Mouse (Mus musculus): ENCODE measurements at regions not wholly inside any gene's neighbourhood (a gene's known extent, or its start where the extent isn't known, plus 50 kb on each side); places are given as distances from the start of the nearest gene placed in this dataset.

DNA sequence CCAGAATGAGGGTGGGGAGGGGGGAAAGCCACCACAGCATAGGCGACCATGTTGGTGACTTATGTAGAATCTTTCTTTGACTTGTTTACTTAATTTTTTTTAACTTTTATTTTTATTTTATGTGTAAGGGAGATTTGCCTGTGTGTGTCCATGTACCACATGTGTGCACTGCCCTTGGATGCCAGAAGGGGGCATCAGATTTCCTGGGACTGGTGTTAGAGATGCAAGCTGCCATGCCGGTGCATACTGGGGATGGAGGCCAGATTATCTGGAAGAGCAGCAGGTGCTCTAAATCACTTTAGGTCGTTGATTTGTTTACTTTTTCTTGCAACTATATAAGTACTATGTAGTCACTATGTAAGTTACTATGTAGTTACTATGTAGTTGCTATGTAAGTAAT lies 114.2 kb upstream of the Tut7 start:
- Histone ChIP-seq H3K9me3 (no peaks in the 10 kb centered on the region), H3K4me1 (peaks cover 16% of the 10 kb centered on the region), H3K27ac (replicated peaks) (no peak overlapping the region), H3K4me3 (no peak overlapping the region), H3K27me3 (replicated peaks) (peaks cover 21% of the 10 kb centered on the region), H3K4me2 (no peak overlapping the region), H3K9ac (no peak overlapping the region), H3K36me3 (no peaks in the 10 kb centered on the region)
- 67% methylated on average over 3 of the region's 3 CpGs for WGBS
- no peak for ATAC-seq (ENCODE audit: extremely low read depth, insufficient number of reproducible peaks, low FRiP score, low TSS enrichment)

DNA sequence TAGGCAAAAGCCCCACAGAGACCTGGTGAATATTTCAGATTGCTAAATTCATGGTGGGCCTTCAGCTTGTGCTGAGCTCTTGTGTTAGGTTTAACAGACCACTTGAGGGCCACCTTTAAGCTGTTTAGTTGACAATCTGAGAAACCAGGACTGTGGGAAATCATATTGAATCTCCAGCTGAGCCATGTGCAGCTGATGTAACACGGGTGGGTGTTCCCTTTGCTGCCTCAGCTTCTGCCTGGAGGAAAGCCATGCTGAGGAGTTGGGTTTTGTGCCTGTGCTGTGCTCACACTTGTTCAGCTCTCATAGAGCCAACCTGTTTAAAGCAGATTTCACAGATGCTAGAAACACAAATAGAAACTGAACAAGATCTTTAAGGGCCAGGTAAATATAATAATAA lies 111.6 kb upstream of the Tut7 start:
- no peak overlapping the region for H3K4me3 ChIP-seq
- no peaks in the 10 kb centered on the region for H3K9me3 ChIP-seq
- no peaks in the 10 kb centered on the region for H3K36me3 ChIP-seq
- H3K9ac ChIP-seq: no peak overlapping the region
- no peaks in the 10 kb centered on the region for H3K27me3 ChIP-seq (replicated peaks)
- no peak for ATAC-seq (ENCODE audit: extremely low read depth, insufficient number of reproducible peaks, low FRiP score, low TSS enrichment)
- 52% methylated on average over 1 of the region's 1 CpGs for WGBS
- peaks cover 8% of the 10 kb centered on the region for H3K4me1 ChIP-seq
- no peak overlapping the region for H3K4me2 ChIP-seq
- no peak overlapping the region for H3K27ac ChIP-seq (replicated peaks)

DNA sequence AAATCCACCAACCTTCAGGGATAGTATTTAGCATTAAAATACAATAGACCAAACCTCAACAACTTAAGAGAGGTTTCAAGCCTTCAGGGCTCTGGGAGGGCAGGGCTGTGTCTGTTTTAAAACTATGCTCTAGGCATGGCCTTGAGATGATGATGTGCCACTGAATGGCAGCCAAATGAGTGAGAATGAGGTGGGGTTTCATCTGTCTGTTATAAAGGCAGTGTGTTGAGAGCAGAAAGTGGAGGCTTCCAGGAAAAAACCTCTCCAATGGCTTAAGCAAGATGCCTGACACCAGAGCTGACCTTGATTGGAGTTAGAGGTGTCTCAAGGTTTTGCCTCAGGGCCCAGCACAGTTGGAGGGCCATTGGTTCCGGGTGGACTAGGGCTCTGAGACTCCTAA lies 111.1 kb upstream of the Tut7 start:
- Histone ChIP-seq H3K4me1 (peaks cover 8% of the 10 kb centered on the region), H3K27ac (replicated peaks) (no peak overlapping the region), H3K4me2 (no peak overlapping the region), H3K9ac (no peak overlapping the region), H3K9me3 (no peaks in the 10 kb centered on the region), H3K27me3 (replicated peaks) (no peaks in the 10 kb centered on the region), H3K4me3 (no peak overlapping the region), H3K36me3 (no peaks in the 10 kb centered on the region)
- 68% methylated on average over 1 of the region's 1 CpGs for WGBS
- ATAC-seq (ENCODE audit: extremely low read depth, insufficient number of reproducible peaks, low FRiP score, low TSS enrichment): no peak

DNA sequence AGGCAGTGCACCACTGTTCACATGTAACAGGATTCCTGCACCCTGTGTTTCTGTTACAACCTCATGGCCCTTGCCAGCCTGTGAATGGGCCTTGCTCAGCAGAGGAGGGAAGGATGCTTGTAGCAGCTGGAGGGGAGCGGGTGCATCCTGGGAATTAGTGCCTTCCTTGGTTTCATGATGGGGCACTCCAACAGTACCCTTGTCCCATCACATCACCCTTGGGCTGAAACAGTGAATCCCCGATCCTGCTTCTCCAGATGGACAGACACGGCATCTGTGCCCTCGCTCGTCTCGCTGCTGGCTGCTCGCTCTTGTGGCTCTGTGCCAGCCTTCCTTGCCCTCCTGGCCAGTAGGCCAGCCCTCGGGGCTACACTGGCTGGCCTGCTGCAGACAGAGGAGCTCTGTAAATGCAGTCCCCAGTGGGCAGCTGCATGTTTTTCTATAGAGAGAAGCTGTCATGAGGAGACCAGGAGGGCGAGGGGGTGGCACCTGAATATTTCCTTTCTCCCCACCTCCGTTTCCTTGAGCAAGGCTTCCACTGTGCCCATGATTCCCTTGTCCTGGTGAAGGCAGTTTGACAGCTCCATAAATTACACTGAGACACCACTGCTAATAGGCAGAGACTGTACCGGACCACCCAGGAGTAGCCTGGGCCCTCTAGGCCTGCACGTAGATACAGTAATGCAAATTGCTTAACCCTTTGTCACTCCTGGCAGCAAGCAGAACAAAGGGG lies 104.6 kb upstream of the Tut7 start:
- Histone ChIP-seq H3K36me3 (no peaks in the 10 kb centered on the region), H3K9ac (no peak overlapping the region), H3K4me2 (no peak overlapping the region), H3K27me3 (replicated peaks) (0 out of 2 replicates have a peak, but pooled peaks cover 5% of the 10 kb centered on the region), H3K4me1 (no peaks in the 10 kb centered on the region), H3K27ac (replicated peaks) (no peak overlapping the region), H3K9me3 (no peaks in the 10 kb centered on the region), H3K4me3 (no peak overlapping the region)
- 56% methylated on average over 12 of the region's 12 CpGs for WGBS
- ATAC-seq (ENCODE audit: extremely low read depth, insufficient number of reproducible peaks, low FRiP score, low TSS enrichment): no peak

DNA sequence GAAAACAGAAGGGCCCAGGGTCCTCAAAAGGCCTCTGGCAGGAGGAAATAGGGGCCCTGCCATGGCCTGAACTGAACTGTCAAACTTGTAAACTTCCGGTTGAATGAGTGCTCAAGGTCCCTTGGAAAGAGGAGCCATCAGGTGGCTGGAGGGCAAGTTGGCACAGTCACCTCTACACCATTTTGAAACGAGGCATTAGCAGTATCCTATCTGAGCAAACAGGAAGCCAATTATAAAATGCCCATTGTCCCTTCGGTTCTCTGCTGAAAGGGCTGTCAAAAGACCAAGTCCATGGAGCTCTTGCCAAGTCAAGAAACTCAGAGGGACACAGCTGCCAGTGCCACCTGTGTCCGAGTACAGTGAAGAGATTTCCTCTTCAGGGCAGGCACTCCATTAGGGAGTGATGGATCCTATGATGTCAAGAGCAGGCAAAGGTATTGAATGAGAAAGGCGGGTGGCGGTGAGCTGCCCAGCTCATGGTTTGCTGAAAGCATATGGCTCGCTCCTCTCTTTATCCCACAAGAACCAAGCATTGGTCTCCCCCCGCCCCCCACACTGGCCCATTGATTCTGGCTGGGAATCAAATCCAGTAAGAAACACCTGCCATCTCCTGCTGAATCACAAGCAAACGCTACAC lies 103.0 kb upstream of the Tut7 start:
- Histone ChIP-seq H3K4me3 (no peak overlapping the region), H3K9ac (no peak overlapping the region), H3K36me3 (no peaks in the 10 kb centered on the region), H3K4me1 (no peaks in the 10 kb centered on the region), H3K4me2 (no peak overlapping the region), H3K27ac (replicated peaks) (no peak overlapping the region), H3K27me3 (replicated peaks) (0 out of 2 replicates have a peak, but pooled peaks cover 5% of the 10 kb centered on the region), H3K9me3 (no peaks in the 10 kb centered on the region)
- ATAC-seq (ENCODE audit: extremely low read depth, insufficient number of reproducible peaks, low FRiP score, low TSS enrichment): no peak
- 64% methylated on average over 9 of the region's 9 CpGs for WGBS

DNA sequence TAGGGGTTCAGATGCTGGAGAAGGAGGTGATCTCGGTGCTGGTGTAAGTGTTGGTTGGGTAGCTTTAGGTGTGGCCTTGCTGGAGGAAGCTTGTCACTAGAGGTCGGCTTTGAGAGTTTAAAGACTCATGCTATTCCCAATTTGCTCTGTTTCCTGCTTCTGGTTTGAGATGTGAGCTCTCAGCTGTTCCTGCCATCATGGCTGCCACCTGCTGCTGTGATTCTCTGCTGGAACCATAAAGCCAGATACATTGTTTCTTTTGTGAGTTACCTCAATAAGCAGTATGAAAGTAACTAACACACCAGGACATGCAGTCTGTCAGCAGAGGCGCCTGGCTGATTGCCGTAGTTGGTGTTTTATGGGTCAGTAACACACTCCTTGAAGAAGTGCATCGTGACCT lies 94.2 kb upstream of the Tut7 start:
- H3K27ac ChIP-seq (replicated peaks): no peak overlapping the region
- H3K4me2 ChIP-seq: no peak overlapping the region
- no peak for ATAC-seq (ENCODE audit: extremely low read depth, insufficient number of reproducible peaks, low FRiP score, low TSS enrichment)
- H3K9ac ChIP-seq: no peak overlapping the region
- no peaks in the 10 kb centered on the region for H3K4me1 ChIP-seq
- H3K4me3 ChIP-seq: no peak overlapping the region
- H3K9me3 ChIP-seq: no peaks in the 10 kb centered on the region
- H3K27me3 ChIP-seq (replicated peaks): no peaks in the 10 kb centered on the region
- H3K36me3 ChIP-seq: no peaks in the 10 kb centered on the region
- 83% methylated on average over 5 of the region's 5 CpGs for WGBS

DNA sequence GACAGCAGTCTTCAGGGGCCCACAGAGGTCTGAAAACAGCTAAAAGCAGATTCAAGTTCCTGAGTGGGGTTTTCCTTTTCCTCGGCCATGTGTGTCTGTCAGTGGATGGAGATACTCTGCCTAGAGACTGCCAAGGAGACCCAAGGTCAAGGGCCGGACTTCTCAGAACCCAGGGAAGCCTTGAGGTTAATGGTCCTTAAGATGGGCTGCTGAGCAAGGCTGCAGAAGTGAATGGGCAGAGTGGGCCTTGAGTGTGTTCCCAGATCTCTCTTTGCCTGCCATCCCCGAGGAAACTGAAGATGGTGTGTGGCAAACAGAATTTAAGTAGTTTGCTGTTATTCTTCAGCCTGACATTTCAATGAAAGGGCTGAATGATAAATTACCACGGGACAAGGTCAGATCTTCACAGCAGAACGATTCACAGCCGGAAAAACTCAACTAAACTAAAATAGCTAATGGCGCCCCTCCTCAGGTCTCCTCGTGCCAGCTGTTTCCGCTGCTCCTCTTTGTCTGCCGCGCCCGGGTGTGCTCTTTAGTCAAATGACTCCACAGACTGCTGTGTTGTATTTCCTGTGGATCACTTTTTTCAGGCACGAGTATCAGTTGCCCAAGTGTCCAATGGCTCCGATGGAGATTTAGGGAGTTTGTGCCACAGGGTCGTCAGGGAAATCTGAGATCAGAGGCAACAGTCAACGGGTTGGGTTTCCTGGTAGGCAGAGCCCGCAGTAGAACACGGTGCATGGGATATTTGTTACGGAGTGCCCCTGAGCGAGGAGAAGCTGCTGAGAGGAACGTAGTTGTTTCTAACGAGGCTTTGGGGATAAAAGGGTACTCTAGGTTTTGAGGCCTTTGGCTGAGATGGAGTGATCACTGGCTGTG lies 93.5 kb upstream of the Tut7 start:
- no peaks in the 10 kb centered on the region for H3K9me3 ChIP-seq
- H3K27ac ChIP-seq (replicated peaks): no peak overlapping the region
- no peak overlapping the region for H3K4me2 ChIP-seq
- no peak overlapping the region for H3K4me3 ChIP-seq
- no peak for ATAC-seq (ENCODE audit: extremely low read depth, insufficient number of reproducible peaks, low FRiP score, low TSS enrichment)
- H3K27me3 ChIP-seq (replicated peaks): no peaks in the 10 kb centered on the region
- 71% methylated on average over 22 of the region's 22 CpGs for WGBS
- H3K36me3 ChIP-seq: no peaks in the 10 kb centered on the region
- H3K4me1 ChIP-seq: no peaks in the 10 kb centered on the region
- H3K9ac ChIP-seq: no peak overlapping the region

DNA sequence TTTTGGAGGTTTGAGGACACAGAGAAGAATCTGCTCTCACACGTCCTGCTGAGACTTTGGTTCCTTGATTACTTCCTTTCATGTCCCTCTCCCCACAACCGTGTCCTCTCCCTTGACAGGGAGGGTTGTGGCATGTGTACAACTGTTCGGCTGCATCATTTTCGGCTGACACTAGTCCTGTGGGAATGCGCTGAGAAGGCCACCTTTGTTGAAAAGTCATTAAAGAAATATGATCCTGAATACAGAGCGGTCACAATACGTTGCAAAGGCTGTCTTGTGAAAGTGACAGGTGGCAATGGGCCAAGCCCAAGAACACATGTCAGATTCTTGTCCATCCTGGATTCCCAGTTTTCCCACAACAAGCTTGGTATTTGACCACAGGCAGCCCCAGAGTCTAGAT lies 92.8 kb upstream of the Tut7 start:
- no peak overlapping the region for H3K9ac ChIP-seq
- no peak overlapping the region for H3K4me2 ChIP-seq
- no peaks in the 10 kb centered on the region for H3K36me3 ChIP-seq
- no peak overlapping the region for H3K27ac ChIP-seq (replicated peaks)
- peaks cover 7% of the 10 kb centered on the region for H3K4me1 ChIP-seq
- H3K4me3 ChIP-seq: no peak overlapping the region
- 83% methylated on average over 7 of the region's 7 CpGs for WGBS
- no peaks in the 10 kb centered on the region for H3K27me3 ChIP-seq (replicated peaks)
- ATAC-seq (ENCODE audit: extremely low read depth, insufficient number of reproducible peaks, low FRiP score, low TSS enrichment): no peak
- no peaks in the 10 kb centered on the region for H3K9me3 ChIP-seq

DNA sequence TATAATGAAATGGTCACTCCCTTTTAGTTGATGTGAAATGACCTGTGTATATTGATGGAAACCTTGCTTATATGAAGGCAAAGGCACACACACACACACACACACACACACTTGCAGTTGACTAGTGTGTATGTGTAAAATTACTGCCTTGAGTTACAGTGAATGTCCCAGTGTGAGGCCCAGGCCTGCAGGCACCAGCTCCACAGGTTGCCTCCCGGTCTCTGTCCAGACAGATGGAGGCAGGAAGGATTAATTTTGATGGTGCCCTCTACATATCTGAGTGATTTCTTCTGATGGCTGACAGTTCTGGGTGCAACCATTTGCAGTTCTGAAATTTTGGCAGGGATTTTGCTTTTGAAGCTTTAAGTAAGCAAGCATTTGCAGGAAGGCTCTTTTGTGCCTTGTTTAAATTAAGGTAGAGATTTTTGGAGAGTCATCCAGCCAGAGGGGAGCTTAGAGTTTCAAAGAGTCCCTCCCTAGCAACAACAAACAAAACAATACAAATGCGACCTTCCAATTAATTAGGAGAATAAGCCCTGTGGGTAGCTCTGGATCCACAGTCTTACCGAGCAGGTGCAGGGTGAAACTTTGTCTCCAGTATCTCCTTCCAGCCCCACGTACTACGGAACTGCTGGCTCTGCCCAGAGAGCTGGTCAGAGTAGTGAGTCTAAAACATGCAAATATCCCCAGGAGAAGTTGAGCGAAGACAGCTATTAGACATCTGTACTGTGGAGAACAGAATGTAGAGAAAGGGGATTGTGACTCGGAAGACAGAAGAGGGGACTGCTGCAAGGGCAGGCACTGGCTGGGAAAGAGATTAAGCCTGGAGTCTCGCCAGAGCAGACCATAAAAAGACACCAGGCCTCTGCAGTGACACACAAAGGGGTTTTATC lies 87.5 kb upstream of the Tut7 start:
- Histone ChIP-seq H3K36me3 (no peaks in the 10 kb centered on the region), H3K9ac (peak overlapping the region; percentile 17; the same call in 1 of the 2 replicates), H3K27me3 (replicated peaks) (no peaks in the 10 kb centered on the region), H3K27ac (replicated peaks) (peak overlapping the region; percentile 33; the same call in 1 of the 2 replicates), H3K9me3 (peaks cover 15% of the 10 kb centered on the region), H3K4me1 (peaks cover 14% of the 10 kb centered on the region), H3K4me3 (no peak overlapping the region), H3K4me2 (peak overlapping the region; percentile 18)
- WGBS: 38% methylated on average over 8 of the region's 8 CpGs
- ATAC-seq (ENCODE audit: extremely low read depth, insufficient number of reproducible peaks, low FRiP score, low TSS enrichment): no peak

DNA sequence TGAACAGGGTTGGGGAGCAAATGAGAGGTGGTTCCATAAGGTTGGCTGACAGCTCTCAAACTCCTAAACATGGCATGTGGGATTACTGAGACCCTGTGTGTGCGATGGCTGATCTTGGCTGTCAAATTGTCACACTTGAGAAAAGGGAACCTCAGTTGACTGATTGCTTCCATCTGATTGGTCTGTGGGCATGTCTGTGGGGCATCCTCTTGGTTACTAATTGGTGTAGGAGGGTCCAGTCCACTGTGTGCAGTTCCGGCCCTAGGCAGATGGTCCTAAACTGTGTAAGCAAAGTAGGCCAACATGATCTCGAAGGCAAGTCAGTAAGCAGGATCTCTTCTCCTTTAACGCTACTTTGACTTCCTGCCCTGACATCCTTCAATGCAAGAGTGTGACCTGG lies 86.5 kb upstream of the Tut7 start:
- no peak for ATAC-seq (ENCODE audit: extremely low read depth, insufficient number of reproducible peaks, low FRiP score, low TSS enrichment)
- WGBS: 67% methylated on average over 4 of the region's 4 CpGs
- no peak overlapping the region for H3K4me2 ChIP-seq

DNA sequence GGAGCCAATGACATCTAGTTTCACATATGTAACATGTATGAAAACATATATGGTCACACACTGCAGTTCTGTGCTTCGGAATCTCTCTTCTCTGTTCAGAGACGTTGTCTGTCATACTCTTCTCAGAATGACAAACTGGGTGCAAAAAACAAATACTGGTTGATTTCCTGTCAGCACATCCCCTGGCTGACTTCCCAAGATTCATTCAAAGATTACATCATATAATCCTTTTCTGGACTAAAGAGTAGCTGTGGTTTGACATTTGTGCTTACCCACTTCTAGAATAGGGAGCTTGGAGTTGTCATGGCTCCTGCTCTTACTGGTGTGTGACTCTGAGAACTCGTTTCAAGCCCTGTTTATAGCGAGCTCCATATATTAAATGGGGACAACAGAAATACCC lies 85.8 kb upstream of the Tut7 start:
- Histone ChIP-seq H3K27ac (replicated peaks) (no peak overlapping the region), H3K9me3 (peaks cover 15% of the 10 kb centered on the region), H3K4me1 (peaks cover 14% of the 10 kb centered on the region), H3K4me3 (no peak overlapping the region), H3K36me3 (no peaks in the 10 kb centered on the region), H3K4me2 (no peak overlapping the region), H3K9ac (no peak overlapping the region), H3K27me3 (replicated peaks) (no peaks in the 10 kb centered on the region)
- 75% methylated on average over 4 of the region's 4 CpGs for WGBS
- no peak for ATAC-seq (ENCODE audit: extremely low read depth, insufficient number of reproducible peaks, low FRiP score, low TSS enrichment)

More for the DNA sequence above, 86.5 kb upstream of the Tut7 start:
- Histone ChIP-seq H3K9ac (no peak overlapping the region), H3K9me3 (peaks cover 15% of the 10 kb centered on the region), H3K36me3 (no peaks in the 10 kb centered on the region), H3K4me3 (no peak overlapping the region), H3K4me1 (peaks cover 14% of the 10 kb centered on the region), H3K27ac (replicated peaks) (no peak overlapping the region), H3K27me3 (replicated peaks) (no peaks in the 10 kb centered on the region)
